Mouse (Mus musculus) G1E (cell line): ENCODE results near the gene Huwe1. TPM values are rescaled to one million over a fixed set of nuclear protein-coding genes. Genes with fewer than 3 reads are reported as not detected.

ENCODE experiments used
- ATAC-seq: 2 replicates; pipeline ENCODE4 v1.8.0; 2016; ENCODE audit warnings: mild to moderate bottlenecking; ENCODE audit not compliant: insufficient number of reproducible peaks, poor library complexity, low FRiP score, severe bottlenecking; ENCODE audit errors: extremely low read depth
- DNase-seq: peaks from one replicate; pipeline ENCODE4 v3.0.0; 2012; ENCODE audit warnings: low spot score
- H3K27me3 ChIP-seq: 2 replicates; pipeline ENCODE4 v1.6.1; 2012; ENCODE audit warnings: mild to moderate bottlenecking, low read length, inconsistent platforms; ENCODE audit not compliant: insufficient read depth
- H3K36me3 ChIP-seq: replicated peaks from 2 replicates; pipeline ENCODE3; 2012; ENCODE audit warnings: mild to moderate bottlenecking, inconsistent platforms
- H3K4me1 ChIP-seq: 2 replicates; pipeline ENCODE4 v1.6.1; 2012; ENCODE audit warnings: low read depth, low read length, inconsistent platforms, mixed read lengths; ENCODE audit not compliant: insufficient read depth
- H3K4me3 ChIP-seq: 2 replicates; pipeline ENCODE4 v1.5.1; 2012; ENCODE audit warnings: low read depth, mild to moderate bottlenecking, inconsistent platforms, low read length, moderate library complexity, mixed read lengths
- H3K9me3 ChIP-seq: replicated peaks from 2 replicates; pipeline ENCODE4 v1.6.1; 2012; ENCODE audit warnings: inconsistent platforms
- CTCF ChIP-seq: IDR thresholded peaks from 2 replicates; pipeline ENCODE4 v1.5.1; 2012; ENCODE audit warnings: low read depth, low read length, inconsistent platforms, mixed read lengths
- GATA1 ChIP-seq: IDR thresholded peaks from 2 replicates; pipeline ENCODE4 v1.6.1; 2012; ENCODE audit warnings: borderline replicate concordance, low read length, inconsistent platforms, mixed read lengths
- GATA2 ChIP-seq: IDR thresholded peaks from 2 replicates; pipeline ENCODE4 v1.6.1; 2012; ENCODE audit warnings: low read depth, low read length, inconsistent platforms, borderline replicate concordance
- POLR2AphosphoS5 ChIP-seq: IDR thresholded peaks from 2 replicates; pipeline ENCODE4 v1.6.1; 2012; ENCODE audit warnings: low read depth, low read length, inconsistent platforms; ENCODE audit not compliant: insufficient replicate concordance
- TAL1 ChIP-seq: conservative IDR thresholded peaks from 2 replicates; pipeline ENCODE4 v1.6.1; 2012; ENCODE audit warnings: low read depth, low read length, inconsistent platforms, mixed read lengths
- polyA plus RNA-seq: library from polyadenylated mRNA; stranded (reverse); fragments of >175 nt; gene quantifications from 2 replicates; pipeline ENCODE4 v1.2.3, GENCODE M21; 2012
- total RNA-seq, 2 experiments: library from RNA; stranded (forward) in 1 of 2; stranded (reverse) in 1 of 2; fragments of 200-1000 nt in 1 of 2; fragments of >200 nt in 1 of 2; fragmentation: Nextera tagmentation in 1 of 2; gene quantifications; 2 replicates each; pipeline ENCODE4 v1.2.3; 2014 to 2017

Huwe1 gene
- total and polyA plus RNA-seq, 3 experiments: 29.6 to 423 (median 115) TPM

GRCm38 (mm10) chrX:151828971-151829370 lies 28.4 kb downstream of the Huwe1 start:
- no peak for DNase-seq
- H3K36me3 ChIP-seq: peaks cover 17% of the 10 kb centered on the region
- no peak overlapping the region for H3K4me3 ChIP-seq
- no peak for TF ChIP-seq GATA1
- TF ChIP-seq TAL1: no peak
- TF ChIP-seq POLR2AphosphoS5: no peak
- TF ChIP-seq CTCF: no peak
- no peak for TF ChIP-seq GATA2
- no peak for ATAC-seq
- peaks cover 15% of the 10 kb centered on the region for H3K4me1 ChIP-seq
- H3K27me3 ChIP-seq: no peaks in the 10 kb centered on the region
- no peaks in the 10 kb centered on the region for H3K9me3 ChIP-seq

- H3K27me3 ChIP-seq: no peaks in the 10 kb centered on the region
- peaks cover 14% of the 10 kb centered on the region for H3K36me3 ChIP-seq
- no peaks in the 10 kb centered on the region for H3K9me3 ChIP-seq
- H3K4me3 ChIP-seq: no peak overlapping the region
- TF ChIP-seq CTCF: no peak
- no peak for TF ChIP-seq TAL1
- no peak for TF ChIP-seq GATA1
- no peak for TF ChIP-seq POLR2AphosphoS5
- no peak for TF ChIP-seq GATA2
- DNase-seq: no peak
- H3K4me1 ChIP-seq: peaks cover 15% of the 10 kb centered on the region
- peak; percentile 22; the same call in 1 of the 2 replicates for ATAC-seq
These were observed 30.7 kb downstream of the Huwe1 start for GRCm38 (mm10) chrX:151831260-151831659.

GRCm38 (mm10) chrX:151832982-151833381 lies 32.4 kb downstream of the Huwe1 start:
- H3K9me3 ChIP-seq: no peaks in the 10 kb centered on the region
- ATAC-seq (no peak), DNase-seq (no peak)
- no peak overlapping the region for H3K4me3 ChIP-seq
- peaks cover 11% of the 10 kb centered on the region for H3K36me3 ChIP-seq
- H3K27me3 ChIP-seq: no peaks in the 10 kb centered on the region
- TF ChIP-seq GATA1 (no peak), CTCF (no peak), TAL1 (no peak), POLR2AphosphoS5 (no peak), GATA2 (no peak)
- peaks cover 6% of the 10 kb centered on the region; the same call in 1 of the 2 replicates for H3K4me1 ChIP-seq

- peaks cover 47% of the 10 kb centered on the region for H3K36me3 ChIP-seq
- no peak for ATAC-seq
These were observed 58.8 kb downstream of the Huwe1 start for GRCm38 (mm10) chrX:151859436-151859835.

GRCm38 (mm10) chrX:151910692-151911091 lies 110.1 kb downstream of the Huwe1 start:
- ATAC-seq: no peak
- H3K36me3 ChIP-seq: peaks cover 83% of the 10 kb centered on the region
- TF ChIP-seq GATA2 (no peak), TAL1 (no peak)

More at GRCm38 (mm10) chrX:151859436-151859835, 58.8 kb downstream of the Huwe1 start:
- no peaks in the 10 kb centered on the region for H3K4me1 ChIP-seq
- H3K27me3 ChIP-seq: no peaks in the 10 kb centered on the region
- TF ChIP-seq POLR2AphosphoS5: no peak
- TF ChIP-seq GATA2: no peak
- TF ChIP-seq GATA1: no peak
- TF ChIP-seq CTCF: no peak
- no peak for TF ChIP-seq TAL1
- H3K9me3 ChIP-seq: no peaks in the 10 kb centered on the region
- DNase-seq: no peak
- no peak overlapping the region for H3K4me3 ChIP-seq

GRCm38 (mm10) chrX:151912267-151912666 lies 111.7 kb downstream of the Huwe1 start:
- Histone ChIP-seq H3K27me3 (no peaks in the 10 kb centered on the region), H3K4me3 (no peak overlapping the region), H3K4me1 (no peaks in the 10 kb centered on the region), H3K36me3 (peaks cover 82% of the 10 kb centered on the region), H3K9me3 (no peaks in the 10 kb centered on the region)
- no peak for ATAC-seq
- TF ChIP-seq GATA2: no peak
- no peak for TF ChIP-seq POLR2AphosphoS5
- no peak for TF ChIP-seq CTCF
- TF ChIP-seq GATA1: no peak
- no peak for TF ChIP-seq TAL1
- no peak for DNase-seq

More at GRCm38 (mm10) chrX:151910692-151911091, 110.1 kb downstream of the Huwe1 start:
- no peaks in the 10 kb centered on the region for H3K27me3 ChIP-seq
- H3K9me3 ChIP-seq: no peaks in the 10 kb centered on the region
- H3K4me3 ChIP-seq: no peak overlapping the region
- H3K4me1 ChIP-seq: no peaks in the 10 kb centered on the region
- DNase-seq: no peak

GRCm38 (mm10) chrX:151929390-151929789 lies 128.8 kb downstream of the Huwe1 start:
- TF ChIP-seq GATA1 (no peak), GATA2 (no peak), CTCF (no peak), POLR2AphosphoS5 (no peak), TAL1 (no peak)
- no peaks in the 10 kb centered on the region; the same call in 1 of the 2 replicates for H3K4me1 ChIP-seq
- H3K36me3 ChIP-seq: peaks cover 88% of the 10 kb centered on the region
- DNase-seq (no peak), ATAC-seq (no peak)
- H3K4me3 ChIP-seq: no peak overlapping the region
- H3K9me3 ChIP-seq: no peaks in the 10 kb centered on the region
- H3K27me3 ChIP-seq: no peaks in the 10 kb centered on the region
